Mouse (Mus musculus) intestine, embryonic 16.5 days (tissue): Measurements from ENCODE around the gene Pbx1. TPM values are rescaled to one million over a fixed set of nuclear protein-coding genes. Genes with fewer than 3 reads are reported as not detected.
A peak's percentile ranks its signal among the peaks of the same experiment; 100 is the strongest.

ENCODE experiments used
- ATAC-seq: fragments of 200-750 bp; cut with Nextera tagmentation; 2 replicates; pipeline ENCODE4 v1.8.0; 2017; ENCODE audit warnings: moderate TSS enrichment, moderate library complexity
- H3K27ac ChIP-seq: fragments of 300-500 bp; sonication (generic); 2 replicates; pipeline ENCODE4 v1.5.1; 2014; ENCODE audit warnings: mild to moderate bottlenecking, low read length
- H3K27me3 ChIP-seq: fragments of 300-500 bp; sonication (generic); replicated peaks from 2 replicates; pipeline ENCODE4 v1.6.1; 2014; ENCODE audit warnings: low read length, control low read depth, mixed read lengths; ENCODE audit not compliant: control insufficient read depth, insufficient read depth
- H3K36me3 ChIP-seq: fragments of 300-500 bp; sonication (generic); 2 replicates; pipeline ENCODE4 v1.6.1; 2014; ENCODE audit warnings: low read length, control low read depth; ENCODE audit not compliant: control insufficient read depth, insufficient read depth
- H3K4me1 ChIP-seq: fragments of 300-500 bp; sonication (generic); 2 replicates; pipeline ENCODE4 v1.6.1; 2014; ENCODE audit warnings: low read length, control low read depth, mixed read lengths; ENCODE audit not compliant: control insufficient read depth, insufficient read depth
- H3K4me2 ChIP-seq: fragments of 300-500 bp; sonication (generic); 2 replicates; pipeline ENCODE4 v1.6.1; 2014; ENCODE audit warnings: low read depth, low read length, control low read depth
- H3K4me3 ChIP-seq: fragments of 300-500 bp; sonication (generic); 2 replicates; pipeline ENCODE4 v1.5.1; 2014; ENCODE audit warnings: mild to moderate bottlenecking, low read length
- H3K9ac ChIP-seq: fragments of 300-500 bp; sonication (generic); 2 replicates; pipeline ENCODE4 v1.6.1; 2014; ENCODE audit warnings: low read depth, low read length
- H3K9me3 ChIP-seq: fragments of 300-500 bp; sonication (generic); 2 replicates; pipeline ENCODE4 v1.6.1; 2016; ENCODE audit warnings: low read length, control low read depth; ENCODE audit not compliant: control insufficient read depth
- WGBS: fragments of 180-500 bp; shearing (Covaris S2); extraction: QIAGEN DNeasy Blood & Tissue Kit; methylation state at CpG from one replicate; pipeline ENCODE4 v1.1.7; 2014; 5-methylcytosine and 5-hydroxymethylcytosine counted together
- polyA plus RNA-seq: library from polyadenylated mRNA; unstranded; fragments of >200 nt; fragmentation: Nextera tagmentation; extraction: Ambion mirVana; gene quantifications from 2 replicates; pipeline ENCODE4 v1.2.1, GENCODE M21; 2015

The Pbx1 gene
- polyA plus RNA-seq, 1 experiment from 2014 or later: 17.2 TPM

DNA sequence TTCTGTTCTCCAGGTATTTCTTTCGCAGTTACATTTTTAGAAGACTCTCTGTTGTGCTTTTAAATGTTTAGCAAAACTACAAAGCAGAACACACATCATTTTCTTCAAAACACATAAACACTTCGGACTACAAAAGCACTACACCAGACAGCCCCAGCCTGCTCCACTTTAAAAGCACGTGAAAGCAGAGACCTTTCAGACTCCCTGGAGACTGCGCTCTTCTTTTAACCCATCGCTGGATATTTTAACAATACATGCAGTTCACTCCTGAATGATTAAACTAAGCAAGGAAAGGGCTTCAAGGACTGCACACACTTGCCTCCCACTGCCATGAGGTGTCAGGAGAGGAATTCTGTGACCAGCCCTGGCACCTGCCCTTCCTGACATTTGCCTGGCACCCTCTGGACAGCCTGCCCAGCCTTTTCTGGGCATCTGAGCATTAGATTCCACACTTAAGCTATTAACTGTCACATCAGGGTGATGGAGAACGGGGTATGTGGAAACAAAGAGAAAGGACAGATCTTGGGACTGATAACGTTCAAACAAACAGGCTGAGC, 25.2 kb upstream of the Pbx1 start:
- no peak for ATAC-seq
- Histone ChIP-seq H3K9me3 (no peaks in the 10 kb centered on the region), H3K4me1 (no peaks in the 10 kb centered on the region), H3K36me3 (no peaks in the 10 kb centered on the region), H3K27ac (no peak overlapping the region), H3K4me2 (no peak overlapping the region), H3K27me3 (no peaks in the 10 kb centered on the region), H3K4me3 (no peak overlapping the region), H3K9ac (no peak overlapping the region)
- 40% methylated on average over 7 of the region's 7 CpGs for WGBS

GRCm38 (mm10) chr1:168455178-168455577, 23.1 kb upstream of the Pbx1 start:
- Histone ChIP-seq H3K4me2 (no peak overlapping the region), H3K36me3 (no peaks in the 10 kb centered on the region), H3K4me1 (no peaks in the 10 kb centered on the region), H3K27ac (no peak overlapping the region), H3K4me3 (no peak overlapping the region), H3K9me3 (no peaks in the 10 kb centered on the region), H3K27me3 (no peaks in the 10 kb centered on the region), H3K9ac (no peak overlapping the region)
- WGBS: 72% methylated on average over 8 of the region's 8 CpGs
- ATAC-seq: no peak

DNA sequence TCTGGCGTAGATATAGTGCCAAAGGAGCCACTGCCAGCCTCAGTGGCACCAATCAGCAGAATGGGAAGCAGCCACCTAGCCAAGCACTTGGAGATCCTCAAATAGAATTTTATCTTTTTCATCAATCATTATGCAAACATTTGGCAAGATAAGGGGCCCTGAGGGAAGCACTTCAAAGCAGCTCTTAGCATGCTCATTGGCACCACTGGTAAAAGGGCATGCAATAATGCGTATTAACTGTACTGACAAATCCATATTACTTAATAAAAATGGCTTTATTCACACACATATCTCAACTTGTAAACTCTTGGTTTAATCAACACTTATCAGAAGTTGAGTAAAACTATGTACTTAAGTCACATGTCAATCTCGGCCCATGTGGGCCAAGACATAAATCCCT, 1.6 kb upstream of the Pbx1 start:
- Histone ChIP-seq H3K27me3 (no peaks in the 10 kb centered on the region), H3K4me1 (no peaks in the 10 kb centered on the region), H3K4me3 (no peak overlapping the region), H3K9me3 (no peaks in the 10 kb centered on the region), H3K4me2 (no peak overlapping the region), H3K36me3 (no peaks in the 10 kb centered on the region), H3K9ac (no peak overlapping the region), H3K27ac (no peak overlapping the region)
- no peak for ATAC-seq
- 86% methylated on average over 3 of the region's 3 CpGs for WGBS

DNA sequence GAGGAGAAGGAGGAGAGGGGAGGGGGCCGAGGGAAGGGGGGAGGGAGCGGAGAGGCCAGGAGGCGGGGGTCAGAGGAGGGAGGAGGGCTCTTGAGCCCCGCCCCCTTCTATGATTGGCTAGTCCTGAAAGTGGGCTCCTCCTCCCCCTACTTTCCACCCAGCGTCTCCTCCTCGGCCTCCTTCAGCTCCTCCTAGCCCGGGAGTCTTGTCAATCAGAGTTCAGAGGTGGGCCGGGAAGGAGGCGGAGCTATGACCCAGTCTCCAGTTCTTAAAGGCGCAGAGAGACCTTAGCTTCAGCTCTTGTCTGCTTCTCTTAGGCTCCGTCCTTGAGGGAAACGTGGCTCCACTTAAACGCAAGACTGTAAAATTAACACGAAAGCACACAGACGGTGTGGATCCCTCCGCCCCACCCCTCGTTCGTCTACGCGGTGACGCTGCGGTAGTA, 233 bp upstream of the Pbx1 start:
- Histone ChIP-seq H3K27me3 (no peaks in the 10 kb centered on the region), H3K4me3 (peak overlapping the region; percentile 42), H3K9me3 (no peaks in the 10 kb centered on the region), H3K9ac (peak overlapping the region; percentile 56; the same call in 1 of the 2 replicates), H3K36me3 (no peaks in the 10 kb centered on the region), H3K4me1 (peaks cover 3% of the 10 kb centered on the region; the same call in 1 of the 2 replicates), H3K4me2 (peak overlapping the region; percentile 50), H3K27ac (peak overlapping the region; percentile 69)
- WGBS: under 1% methylated on average over 20 of the region's 22 CpGs
- ATAC-seq: peak; percentile 99

DNA sequence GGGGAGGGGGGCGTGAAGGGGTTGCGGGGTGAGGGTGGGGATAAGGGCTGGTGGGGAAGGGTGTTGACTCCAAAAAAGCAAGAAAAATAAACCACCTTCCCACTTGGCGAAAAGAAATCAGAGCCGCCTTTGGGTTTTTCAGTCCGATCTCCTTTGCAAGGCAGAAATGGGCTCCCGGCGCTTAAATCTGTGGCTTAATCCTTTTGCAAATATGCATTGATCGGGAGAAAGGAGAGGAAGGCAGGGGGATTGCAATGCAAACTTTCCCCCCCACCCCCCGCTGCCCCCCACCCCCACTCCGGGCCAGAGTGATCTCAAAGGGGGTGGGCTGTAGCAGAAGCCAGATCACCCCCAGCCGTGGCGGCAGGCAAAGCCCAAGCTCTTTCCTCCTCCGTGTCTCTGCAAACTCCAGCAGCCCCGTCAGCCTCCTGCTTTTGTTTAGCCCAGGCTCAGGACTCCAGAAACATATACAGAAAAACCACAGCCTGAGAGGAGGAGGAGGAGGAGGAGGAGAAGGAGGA, 299 bp downstream of the Pbx1 start:
- Histone ChIP-seq H3K27ac (peak overlapping the region; percentile 98), H3K36me3 (no peaks in the 10 kb centered on the region), H3K4me3 (peak overlapping the region; percentile 91), H3K9me3 (no peaks in the 10 kb centered on the region), H3K4me2 (peak overlapping the region; percentile 65), H3K9ac (peak overlapping the region; percentile 91), H3K27me3 (no peaks in the 10 kb centered on the region), H3K4me1 (peaks cover 3% of the 10 kb centered on the region; the same call in 1 of the 2 replicates)
- ATAC-seq: peak; percentile 85
- WGBS: 0% methylated on average over 14 of the region's 14 CpGs

GRCm38 (mm10) chr1:168430868-168431710, 981 bp downstream of the Pbx1 start:
- whole genome bisulfite sequencing: under 1% methylated on average over 37 of the region's 37 CpGs
- Histone ChIP-seq H3K27me3 (no peaks in the 10 kb centered on the region), H3K27ac (peak overlapping the region; percentile 98), H3K9ac (peak overlapping the region; percentile 91), H3K9me3 (no peaks in the 10 kb centered on the region), H3K4me1 (peaks cover 3% of the 10 kb centered on the region; the same call in 1 of the 2 replicates), H3K4me3 (peak overlapping the region; percentile 91), H3K36me3 (no peaks in the 10 kb centered on the region), H3K4me2 (peak overlapping the region; percentile 65)
- ATAC-seq: no peak

- 14% methylated on average over 5 of the region's 5 CpGs for WGBS
- peak overlapping the region; percentile 51 for H3K4me3 ChIP-seq
- H3K9me3 ChIP-seq: no peaks in the 10 kb centered on the region
- peaks cover 3% of the 10 kb centered on the region; the same call in 1 of the 2 replicates for H3K4me1 ChIP-seq
- H3K4me2 ChIP-seq: peak overlapping the region; percentile 51
- no peaks in the 10 kb centered on the region for H3K27me3 ChIP-seq
- no peak for ATAC-seq
- no peaks in the 10 kb centered on the region for H3K36me3 ChIP-seq
- H3K9ac ChIP-seq: peak overlapping the region; percentile 65; the same call in 1 of the 2 replicates
- peak overlapping the region; percentile 52 for H3K27ac ChIP-seq
Observed at GRCm38 (mm10) chr1:168429856-168430644, 2.0 kb downstream of the Pbx1 start.

DNA sequence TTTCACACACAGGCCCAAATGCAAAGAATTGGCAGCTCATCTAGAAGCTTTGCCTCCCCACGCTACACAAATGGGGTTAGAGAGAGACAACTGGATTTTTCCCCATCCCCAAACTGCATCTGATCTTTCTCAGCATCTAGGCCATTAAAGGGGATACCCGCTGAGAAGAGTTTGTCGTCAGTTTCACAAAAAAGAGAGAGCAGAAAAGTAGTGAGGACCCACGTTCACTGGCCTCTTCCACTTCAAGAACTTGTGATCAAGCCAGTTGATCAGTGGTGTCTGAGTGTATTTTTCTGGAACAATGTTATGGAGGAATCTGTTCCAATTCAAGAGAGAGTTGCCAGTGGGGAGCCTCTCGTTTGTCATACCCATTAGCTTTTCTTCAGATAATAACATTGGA, 2.7 kb downstream of the Pbx1 start:
- no peaks in the 10 kb centered on the region for H3K27me3 ChIP-seq
- WGBS: 22% methylated on average over 5 of the region's 5 CpGs
- H3K9me3 ChIP-seq: no peaks in the 10 kb centered on the region
- peak overlapping the region; percentile 65 for H3K9ac ChIP-seq
- no peaks in the 10 kb centered on the region for H3K36me3 ChIP-seq
- ATAC-seq: no peak
- peak overlapping the region; percentile 51 for H3K4me3 ChIP-seq
- peaks cover 3% of the 10 kb centered on the region; the same call in 1 of the 2 replicates for H3K4me1 ChIP-seq
- peak overlapping the region; percentile 51 for H3K4me2 ChIP-seq
- H3K27ac ChIP-seq: peak overlapping the region; percentile 52

DNA sequence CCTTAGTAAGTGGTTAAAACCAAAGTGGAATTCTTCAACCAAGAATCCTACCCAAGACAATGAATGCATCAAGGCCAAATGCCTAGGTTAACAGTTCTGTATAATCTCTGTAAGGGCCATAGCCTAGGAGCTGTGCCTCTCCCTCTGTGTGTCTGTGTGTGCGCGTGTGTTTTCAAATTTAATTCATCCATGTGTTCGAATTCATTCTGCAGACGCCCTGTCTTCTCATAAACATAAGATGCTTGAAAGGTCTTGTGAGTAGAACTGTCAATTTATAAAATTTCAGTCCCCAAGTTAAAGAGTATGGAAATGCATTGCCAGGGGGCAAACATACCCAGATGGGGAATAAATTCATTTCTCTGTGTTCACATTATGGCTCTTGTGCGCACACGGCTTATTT, 3.8 kb downstream of the Pbx1 start:
- ATAC-seq: no peak
- WGBS: 41% methylated on average over 6 of the region's 6 CpGs
- Histone ChIP-seq H3K36me3 (no peaks in the 10 kb centered on the region), H3K27ac (no peak overlapping the region), H3K27me3 (no peaks in the 10 kb centered on the region), H3K4me3 (peak overlapping the region; percentile 40), H3K9ac (peak overlapping the region; percentile 2; the same call in 1 of the 2 replicates), H3K4me1 (peaks cover 6% of the 10 kb centered on the region), H3K4me2 (peak overlapping the region; percentile 46), H3K9me3 (no peaks in the 10 kb centered on the region)
